Mouse (Mus musculus) embryonic facial prominence, embryonic 14.5 days (tissue): ENCODE data around the gene Rabgap1. TPM values are rescaled to one million over a fixed set of nuclear protein-coding genes. Genes with fewer than 3 reads are reported as not detected.

Experiments used
- ATAC-seq: fragments of 200-750 bp; cut with Nextera tagmentation; 2 replicates; pipeline ENCODE4 v1.8.0; 2017; ENCODE audit warnings: low read depth, moderate number of reproducible peaks, moderate TSS enrichment
- DNase-seq: peaks from one replicate; pipeline ENCODE4 v3.0.0-alpha.2; 2015; ENCODE audit warnings: low spot score
- H3K27ac ChIP-seq: fragments of 300-500 bp; sonication (generic); replicated peaks from 2 replicates; pipeline ENCODE4 v1.5.1; 2014; ENCODE audit warnings: low read depth, mild to moderate bottlenecking, low read length, moderate library complexity
- H3K27me3 ChIP-seq: fragments of 300-500 bp; sonication (generic); replicated peaks from 2 replicates; pipeline ENCODE4 v1.6.1; 2014; ENCODE audit warnings: low read length; ENCODE audit not compliant: control insufficient read depth, insufficient read depth
- H3K36me3 ChIP-seq: fragments of 300-500 bp; sonication (generic); 2 replicates; pipeline ENCODE4 v1.6.1; 2014; ENCODE audit warnings: low read length, mixed read lengths; ENCODE audit not compliant: control insufficient read depth, insufficient read depth
- H3K4me1 ChIP-seq: fragments of 300-500 bp; sonication (generic); 2 replicates; pipeline ENCODE4 v1.6.1; 2014; ENCODE audit warnings: antibody characterized with exemption, low read length; ENCODE audit not compliant: control insufficient read depth, insufficient read depth
- H3K4me2 ChIP-seq: fragments of 300-500 bp; sonication (generic); 2 replicates; pipeline ENCODE4 v1.6.1; 2014; ENCODE audit warnings: low read depth, mild to moderate bottlenecking, low read length, moderate library complexity, mixed read lengths
- H3K4me3 ChIP-seq: fragments of 300-500 bp; sonication (generic); 2 replicates; pipeline ENCODE4 v1.5.1; 2014; ENCODE audit warnings: low read depth, mild to moderate bottlenecking, low read length
- H3K9ac ChIP-seq: fragments of 300-500 bp; sonication (generic); 2 replicates; pipeline ENCODE4 v1.6.1; 2014; ENCODE audit warnings: low read depth, mild to moderate bottlenecking, low read length, moderate library complexity, mixed read lengths
- H3K9me3 ChIP-seq: fragments of 300-500 bp; sonication (generic); 2 replicates; pipeline ENCODE4 v1.6.1; 2016; ENCODE audit warnings: low read length; ENCODE audit not compliant: control insufficient read depth
- WGBS: fragments of 180-500 bp; shearing (Covaris S2); extraction: QIAGEN DNeasy Blood & Tissue Kit; methylation state at CpG from one replicate; pipeline ENCODE4 v1.1.7; 2014; 5-methylcytosine and 5-hydroxymethylcytosine counted together
- polyA plus RNA-seq: library from polyadenylated mRNA; unstranded; fragments of >200 nt; fragmentation: Nextera tagmentation; extraction: Ambion mirVana; gene quantifications from 2 replicates; pipeline ENCODE4 v1.2.1, GENCODE M21; 2014

Rabgap1 gene
- 40.7 and 46.5 TPM in 2 replicates for polyA plus RNA-seq

DNA sequence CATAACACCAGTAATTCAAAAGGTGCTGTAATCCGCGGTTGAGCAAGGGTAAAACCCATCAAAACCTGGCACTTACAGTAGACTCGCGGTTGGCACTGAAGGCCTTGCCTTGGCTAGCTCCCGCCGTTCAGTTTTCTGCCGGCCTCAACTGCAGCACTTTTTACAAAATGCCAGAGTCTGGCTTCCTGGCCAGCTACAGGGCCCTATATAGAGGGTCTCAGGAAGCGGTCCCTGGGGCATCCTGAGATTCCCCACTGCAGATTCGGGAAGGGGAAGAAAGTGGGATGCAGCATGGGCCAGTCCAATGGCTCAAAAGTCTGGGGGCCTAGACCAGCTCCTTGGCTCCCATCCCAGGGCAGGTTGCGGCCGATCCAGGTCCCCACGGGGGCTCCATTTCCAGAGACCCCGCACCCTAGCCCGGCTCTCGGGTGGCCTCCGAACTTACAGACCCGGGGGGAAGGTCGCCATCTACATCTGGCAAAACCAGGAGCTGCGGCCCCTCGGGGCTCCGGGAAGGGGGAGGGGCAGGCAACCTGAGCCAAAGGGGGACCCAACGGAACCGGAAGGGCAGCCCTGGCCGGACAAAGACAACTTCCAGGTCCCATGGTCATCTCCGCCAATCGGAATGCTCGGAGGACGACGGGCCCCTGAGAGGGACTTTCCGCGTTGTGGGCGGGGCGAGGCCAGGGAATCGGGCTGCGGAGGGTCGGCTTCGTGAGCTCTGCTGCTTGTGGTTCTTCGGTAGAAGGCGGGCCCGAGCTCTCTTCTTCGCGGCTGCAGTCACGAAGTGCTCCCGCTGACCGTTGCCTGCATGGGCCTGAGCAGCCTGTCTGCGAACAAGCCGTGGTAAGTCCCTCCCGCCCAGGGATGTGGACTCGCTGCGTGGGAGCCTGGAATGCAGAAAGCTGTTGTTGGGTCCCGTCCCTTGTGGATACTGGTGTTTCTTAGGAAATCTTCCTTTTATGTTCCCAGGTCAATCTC is at the start of gene Rabgap1, which contains the start of the genes Zbtb26 and Zbtb6:
TSS of gene Rabgap1 (plus strand) at position 669 of the 981 bp plus-strand sequence.
TSS of gene Zbtb26 (minus strand) at position 525 of the 981 bp plus-strand sequence.
TSS of gene Zbtb6 (minus strand) at position 561 of the 981 bp plus-strand sequence.
- peak; percentile 99 for ATAC-seq
- Histone ChIP-seq H3K9ac (peak within 1 kb of the TSS; percentile 92), H3K27me3 (no peaks in the 10 kb centered on the region), H3K4me1 (peaks cover 16% of the 10 kb centered on the region), H3K9me3 (no peaks in the 10 kb centered on the region), H3K4me3 (peak within 1 kb of the TSS; percentile 72), H3K4me2 (peak within 1 kb of the TSS; percentile 76), H3K36me3 (peaks cover 8% of the 10 kb centered on the region; the same call in 1 of the 2 replicates), H3K27ac (peak within 1 kb of the TSS; percentile 87)
- WGBS, result under 1% methylated on average over 48 of the region's 51 CpGs
- peak; percentile 98 for DNase-seq

- Histone ChIP-seq H3K9me3 (no peaks in the 10 kb centered on the region), H3K36me3 (peaks cover 57% of the 10 kb centered on the region), H3K4me1 (no peaks in the 10 kb centered on the region), H3K27ac (no peak overlapping the region), H3K27me3 (no peaks in the 10 kb centered on the region), H3K4me3 (no peak overlapping the region), H3K9ac (no peak overlapping the region), H3K4me2 (no peak overlapping the region)
- DNase-seq (peak; percentile 3), ATAC-seq (no peak)
- 39% methylated on average over 1 of the region's 1 CpGs for WGBS
Observed at GRCm38 (mm10) chr2:37395539-37395938, 47.5 kb upstream of the Rabgap1 start.

DNA sequence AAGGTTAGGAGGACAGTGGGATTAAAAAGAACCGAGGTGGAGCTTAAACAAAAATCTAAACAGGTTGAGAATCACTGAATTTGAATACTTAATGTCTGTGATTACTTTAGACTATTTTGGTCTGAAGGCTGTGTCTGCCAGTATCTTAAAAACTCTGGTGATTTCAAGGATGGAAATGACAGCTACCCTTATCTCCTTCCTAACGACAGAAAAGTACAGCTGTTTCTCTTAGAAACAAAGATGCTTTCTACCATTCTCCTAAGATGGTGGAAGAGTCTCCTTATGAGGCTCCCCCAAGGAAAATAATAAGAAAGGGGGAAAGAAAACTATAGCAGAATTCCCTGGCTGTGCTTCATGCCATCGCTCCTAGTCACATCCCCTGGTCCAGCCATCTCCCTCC is 21.2 kb upstream of the Rabgap1 start:
- Histone ChIP-seq H3K27me3 (no peaks in the 10 kb centered on the region), H3K36me3 (peaks cover 4% of the 10 kb centered on the region; the same call in 1 of the 2 replicates), H3K4me2 (peak overlapping the region; percentile 77), H3K4me3 (peak overlapping the region; percentile 92), H3K27ac (peak overlapping the region; percentile 95), H3K4me1 (0 out of 2 replicates have a peak, but pooled peaks cover 10% of the 10 kb centered on the region), H3K9me3 (no peaks in the 10 kb centered on the region), H3K9ac (peak overlapping the region; percentile 97)
- ATAC-seq (no peak), DNase-seq (no peak)
- WGBS, result 4% methylated on average over 3 of the region's 3 CpGs

GRCm38 (mm10) chr2:37422306-37423304 is 20.5 kb upstream of the Rabgap1 start, which contains the start of gene Rc3h2:
Gene Rc3h2, minus strand, starts transcription at chr2:37422903.
- Histone ChIP-seq H3K9ac (peak within 1 kb of the TSS; percentile 97), H3K4me2 (peak within 1 kb of the TSS; percentile 77), H3K27me3 (no peaks in the 10 kb centered on the region), H3K9me3 (no peaks in the 10 kb centered on the region), H3K4me1 (0 out of 2 replicates have a peak, but pooled peaks cover 10% of the 10 kb centered on the region), H3K36me3 (peaks cover 8% of the 10 kb centered on the region), H3K4me3 (peak within 1 kb of the TSS; percentile 92), H3K27ac (peak within 1 kb of the TSS; percentile 95)
- peak; percentile 99 for ATAC-seq
- peak; percentile 98 for DNase-seq
- under 1% methylated on average over 44 of the region's 75 CpGs for WGBS

- DNase-seq (no peak), ATAC-seq (no peak)
- H3K4me3 ChIP-seq, result no peak overlapping the region
- no peak overlapping the region for H3K4me2 ChIP-seq
- H3K4me1 ChIP-seq, result 0 out of 2 replicates have a peak, but pooled peaks cover 10% of the 10 kb centered on the region
- H3K27me3 ChIP-seq, result no peaks in the 10 kb centered on the region
- H3K27ac ChIP-seq, result no peak overlapping the region
- no peak overlapping the region for H3K9ac ChIP-seq
- H3K9me3 ChIP-seq, result no peaks in the 10 kb centered on the region
- peaks cover 15% of the 10 kb centered on the region for H3K36me3 ChIP-seq
- WGBS, result 58% methylated on average over 3 of the region's 3 CpGs
Observed at GRCm38 (mm10) chr2:37423671-37424070, 19.4 kb upstream of the Rabgap1 start.

GRCm38 (mm10) chr2:37430593-37431464 is 12.2 kb upstream of the Rabgap1 start:
- peak; percentile 97 for DNase-seq
- Histone ChIP-seq H3K36me3 (peaks cover 36% of the 10 kb centered on the region), H3K9ac (peak overlapping the region; percentile 86), H3K4me2 (peak overlapping the region; percentile 88), H3K27ac (peak overlapping the region; percentile 96), H3K27me3 (no peaks in the 10 kb centered on the region), H3K9me3 (no peaks in the 10 kb centered on the region), H3K4me3 (peak overlapping the region; percentile 88), H3K4me1 (peaks cover 9% of the 10 kb centered on the region)
- ATAC-seq, result peak; percentile 95
- 0% methylated on average over 38 of the region's 38 CpGs for WGBS

DNA sequence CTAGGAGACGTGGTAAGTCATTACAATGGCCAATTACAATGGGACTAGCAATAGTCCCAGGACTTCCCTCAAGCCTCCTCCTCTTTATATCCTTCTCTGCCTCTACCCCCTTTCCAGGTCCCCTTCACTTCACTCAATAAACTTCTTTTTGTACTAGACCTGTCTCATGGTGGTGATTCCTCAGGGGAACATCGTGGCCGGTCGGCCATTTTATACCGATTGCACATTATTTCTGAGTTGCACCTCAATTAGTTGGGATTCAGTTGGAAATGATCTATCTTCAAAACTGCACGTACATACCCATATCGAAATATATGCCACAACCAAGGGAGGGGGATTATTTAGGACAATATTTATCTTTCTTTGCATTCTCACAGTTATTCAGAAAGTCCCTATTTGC is 11.5 kb upstream of the Rabgap1 start:
- DNase-seq, result no peak
- Histone ChIP-seq H3K4me2 (peak overlapping the region; percentile 88), H3K36me3 (peaks cover 44% of the 10 kb centered on the region), H3K4me3 (peak overlapping the region; percentile 88), H3K9ac (peak overlapping the region; percentile 86), H3K9me3 (no peaks in the 10 kb centered on the region), H3K27ac (peak overlapping the region; percentile 96), H3K27me3 (no peaks in the 10 kb centered on the region), H3K4me1 (peaks cover 9% of the 10 kb centered on the region)
- peak; percentile 12; the same call in 1 of the 2 replicates for ATAC-seq
- WGBS, result 28% methylated on average over 7 of the region's 7 CpGs
